Mouse (Mus musculus) E14TG2a.4 (cell line): ENCODE data around the gene Slc25a12.

ENCODE experiments used
- H3K27me3 ChIP-seq: 2 replicates; pipeline ENCODE4 v1.6.1; 2014; ENCODE audit warnings: low read length, control low read depth; ENCODE audit not compliant: insufficient read depth
- H3K36me3 ChIP-seq: 2 replicates; pipeline ENCODE4 v1.6.1; 2014; ENCODE audit warnings: low read length, control low read depth; ENCODE audit not compliant: insufficient read depth
- H3K4me1 ChIP-seq: replicated peaks from 2 replicates; pipeline ENCODE4 v1.6.1; 2014; ENCODE audit warnings: low read depth, low read length, control low read depth
- H3K4me3 ChIP-seq: replicated peaks from 2 replicates; pipeline ENCODE4 v1.5.1; 2014; ENCODE audit warnings: mild to moderate bottlenecking, low read length
- H3K9me3 ChIP-seq: 2 replicates; pipeline ENCODE4 v1.6.1; 2014; ENCODE audit warnings: low read length, control low read depth
- CTCF ChIP-seq: conservative IDR thresholded peaks from 2 replicates; pipeline ENCODE4 v1.5.1; 2014; ENCODE audit warnings: low read length
- NANOG ChIP-seq: IDR thresholded peaks from 2 replicates; pipeline ENCODE4 v1.6.1; 2014; ENCODE audit warnings: borderline replicate concordance, low read length, mixed read lengths
- POU5F1 ChIP-seq: IDR thresholded peaks from 2 replicates; pipeline ENCODE4 v1.6.1; 2014; ENCODE audit warnings: low read length, borderline replicate concordance

The Slc25a12 gene

DNA sequence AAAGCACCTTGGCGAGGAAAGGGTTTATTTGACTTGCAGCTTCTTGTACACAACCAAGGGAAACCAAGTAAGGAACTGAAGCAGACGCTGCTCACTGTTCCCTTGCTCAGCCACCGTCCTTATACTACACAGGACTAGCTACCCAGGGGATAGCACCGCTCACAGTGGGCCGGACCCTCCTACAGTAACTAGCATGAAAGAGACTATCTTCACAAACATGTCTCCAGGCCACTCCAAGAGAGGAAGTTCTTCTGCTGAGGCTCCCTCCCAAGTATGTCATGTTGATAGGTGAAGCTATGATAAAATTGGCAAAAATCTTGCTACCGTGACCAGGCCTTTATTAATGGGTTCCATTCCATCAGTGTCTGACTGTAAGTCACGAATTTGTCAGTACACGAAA lies 98.9 kb downstream of the Slc25a12 start:
- Histone ChIP-seq H3K9me3 (no peaks in the 10 kb centered on the region), H3K36me3 (peaks cover 19% of the 10 kb centered on the region), H3K4me1 (0 out of 2 replicates have a peak, but pooled peaks cover 3% of the 10 kb centered on the region), H3K27me3 (no peaks in the 10 kb centered on the region), H3K4me3 (no peak overlapping the region)
- no peak for TF ChIP-seq NANOG

DNA sequence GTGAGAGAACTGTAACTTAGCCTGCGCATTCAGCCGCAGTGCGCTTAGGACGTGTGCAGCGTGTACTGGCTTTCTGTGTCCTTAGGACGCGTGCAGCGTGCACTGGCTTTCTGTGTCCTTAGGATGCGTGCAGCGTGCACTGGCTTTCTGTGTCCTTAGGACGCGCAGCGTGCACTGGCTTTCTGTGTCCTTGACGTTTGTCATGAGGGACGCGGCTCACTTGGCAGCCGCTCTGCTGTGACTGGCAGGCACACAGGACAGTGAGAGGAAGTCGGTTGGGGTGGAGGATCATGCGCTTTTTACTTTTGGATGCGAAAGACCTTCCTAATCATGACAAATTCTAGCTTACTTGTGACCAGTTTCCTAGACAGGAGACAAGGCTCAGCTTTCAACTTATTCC lies 103.0 kb downstream of the Slc25a12 start:
- no peak for TF ChIP-seq POU5F1
- TF ChIP-seq CTCF: no peak
- no peak for TF ChIP-seq NANOG
- Histone ChIP-seq H3K4me1 (0 out of 2 replicates have a peak, but pooled peaks cover 6% of the 10 kb centered on the region), H3K36me3 (peaks cover 55% of the 10 kb centered on the region), H3K27me3 (no peaks in the 10 kb centered on the region), H3K9me3 (no peaks in the 10 kb centered on the region), H3K4me3 (no peak overlapping the region)

DNA sequence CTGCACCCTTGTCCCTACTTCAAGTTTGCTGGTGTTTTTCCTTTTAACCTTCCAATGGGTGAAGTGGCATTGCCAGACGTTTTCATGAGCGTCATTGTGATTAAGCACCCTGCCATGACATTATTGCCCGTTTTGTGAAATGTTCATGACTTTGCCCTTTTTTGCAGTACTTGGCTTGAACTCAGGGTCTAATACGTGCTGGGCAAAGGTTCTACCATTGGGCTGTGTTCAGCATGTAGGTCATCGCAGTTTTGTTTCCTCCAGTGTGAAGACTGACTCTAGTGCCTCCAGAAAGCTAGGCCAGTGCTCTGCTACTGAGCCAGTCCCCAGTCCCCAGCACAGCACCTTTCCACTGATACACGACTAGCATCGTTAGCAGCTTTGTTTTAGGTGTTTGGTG lies 111.0 kb downstream of the Slc25a12 start:
- Histone ChIP-seq H3K4me1 (0 out of 2 replicates have a peak, but pooled peaks cover 3% of the 10 kb centered on the region), H3K27me3 (no peaks in the 10 kb centered on the region), H3K4me3 (no peak overlapping the region), H3K9me3 (no peaks in the 10 kb centered on the region), H3K36me3 (peaks cover 76% of the 10 kb centered on the region)
- TF ChIP-seq POU5F1 (no peak), CTCF (no peak)

DNA sequence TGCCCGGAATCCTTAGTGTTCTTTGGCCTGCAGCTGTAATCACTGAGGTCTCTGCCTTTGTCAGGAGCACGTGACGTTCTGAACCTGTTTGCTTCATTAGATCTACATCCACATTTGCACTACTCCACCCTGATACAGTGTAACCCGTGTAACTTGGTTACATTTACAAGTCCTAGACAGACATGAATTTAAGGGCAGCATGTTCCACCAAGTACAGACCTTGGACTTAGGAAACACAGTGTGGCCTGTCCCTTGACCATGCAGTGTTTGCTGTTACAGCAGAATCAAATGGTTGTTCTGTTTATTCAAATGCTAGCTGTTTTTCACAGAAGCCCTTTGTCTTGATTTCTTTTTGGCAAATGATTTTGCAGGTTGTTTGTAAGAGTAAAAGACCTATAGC lies 112.7 kb downstream of the Slc25a12 start:
- no peaks in the 10 kb centered on the region for H3K9me3 ChIP-seq
- TF ChIP-seq CTCF: no peak
- no peak for TF ChIP-seq NANOG
- TF ChIP-seq POU5F1: no peak
- H3K27me3 ChIP-seq: no peaks in the 10 kb centered on the region
- H3K4me3 ChIP-seq: no peak overlapping the region
- H3K36me3 ChIP-seq: peaks cover 81% of the 10 kb centered on the region
- no peaks in the 10 kb centered on the region for H3K4me1 ChIP-seq

DNA sequence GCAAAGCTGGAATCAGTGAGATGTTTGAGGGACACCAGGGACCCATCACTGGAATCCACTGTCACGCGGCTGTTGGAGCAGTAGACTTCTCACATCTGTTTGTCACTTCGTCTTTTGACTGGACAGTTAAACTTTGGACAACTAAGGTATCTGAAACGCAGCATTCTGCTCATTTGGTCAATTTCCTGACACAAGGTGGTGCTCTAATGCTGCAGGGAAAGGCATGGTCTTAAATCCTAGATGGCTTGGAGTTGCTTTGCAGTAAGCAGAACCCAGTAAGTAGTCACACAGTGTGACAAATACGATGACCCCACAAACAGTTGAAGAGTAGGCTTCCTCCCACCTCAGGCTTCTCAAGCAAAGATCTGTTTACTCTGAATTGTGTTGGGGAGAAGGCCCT lies 116.7 kb downstream of the Slc25a12 start:
- Histone ChIP-seq H3K4me1 (no peaks in the 10 kb centered on the region), H3K36me3 (peaks cover 69% of the 10 kb centered on the region), H3K4me3 (no peak overlapping the region), H3K9me3 (no peaks in the 10 kb centered on the region), H3K27me3 (no peaks in the 10 kb centered on the region)
- TF ChIP-seq POU5F1 (no peak), CTCF (peak; percentile 27)

DNA sequence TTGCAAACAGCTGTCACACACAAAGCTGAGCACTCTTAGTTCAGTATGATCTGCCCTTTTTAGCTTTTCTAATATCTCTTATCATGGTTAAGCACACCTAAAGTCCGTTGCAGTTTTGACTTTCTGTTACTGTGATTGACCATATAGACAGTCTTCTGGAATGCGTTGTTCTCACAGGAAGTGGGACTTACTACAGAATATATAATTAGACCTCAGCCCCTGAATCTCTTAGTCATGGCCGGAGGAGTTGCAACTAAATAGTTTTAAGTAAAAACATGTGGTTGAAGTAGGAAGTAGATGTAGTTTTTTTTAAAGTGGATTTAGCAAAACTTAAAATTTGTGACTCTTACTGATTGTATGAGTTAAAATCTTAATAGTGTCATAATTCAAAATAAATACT lies 119.5 kb downstream of the Slc25a12 start:
- H3K4me1 ChIP-seq: peaks cover 26% of the 10 kb centered on the region
- peaks cover 2% of the 10 kb centered on the region; the same call in 1 of the 2 replicates for H3K27me3 ChIP-seq
- TF ChIP-seq CTCF (no peak), POU5F1 (no peak), NANOG (no peak)
- no peaks in the 10 kb centered on the region for H3K9me3 ChIP-seq
- peaks cover 58% of the 10 kb centered on the region for H3K36me3 ChIP-seq
- H3K4me3 ChIP-seq: no peak overlapping the region

DNA sequence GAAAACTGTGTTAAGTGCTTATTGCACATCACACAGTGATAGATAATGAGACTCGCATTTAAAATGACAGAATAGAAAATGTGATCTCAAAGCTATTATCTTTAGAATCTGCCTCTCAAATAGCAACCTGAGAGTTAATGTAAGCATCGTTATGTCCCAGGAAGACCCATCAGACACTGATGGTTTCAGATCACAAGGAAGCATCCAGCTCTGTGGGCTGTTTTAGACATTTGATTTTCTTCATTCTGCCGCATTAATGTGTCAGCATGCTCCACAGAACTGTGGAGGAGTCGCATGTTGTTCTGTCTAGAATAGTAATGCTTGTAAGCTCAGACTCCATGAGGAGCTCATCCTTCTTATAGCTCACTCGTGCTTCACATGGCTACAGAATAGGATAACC lies 121.5 kb downstream of the Slc25a12 start:
- peaks cover 40% of the 10 kb centered on the region for H3K36me3 ChIP-seq
- peak; percentile 56; the same call in 1 of the 2 replicates for TF ChIP-seq NANOG
- no peak for TF ChIP-seq POU5F1
- H3K9me3 ChIP-seq: no peaks in the 10 kb centered on the region

DNA sequence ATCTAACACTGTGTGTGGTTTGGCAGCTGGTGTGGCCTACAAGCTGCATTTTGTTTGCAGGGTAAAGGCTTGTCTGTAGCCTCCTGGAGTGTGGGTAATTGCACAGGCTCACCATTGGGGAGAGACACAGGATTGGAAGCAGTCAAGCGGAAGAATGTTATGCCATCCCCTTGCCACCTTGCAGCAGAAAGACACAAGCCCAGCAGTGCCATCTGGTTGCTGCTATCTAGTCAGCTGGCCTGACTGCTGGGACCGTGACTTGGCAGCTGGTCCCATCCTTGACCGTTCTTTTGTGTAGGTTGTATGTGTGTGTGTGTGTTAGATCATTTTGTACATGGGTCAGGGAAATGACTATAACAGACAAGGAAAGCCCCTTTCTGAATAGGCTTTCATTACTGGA lies 122.1 kb downstream of the Slc25a12 start:
- no peaks in the 10 kb centered on the region for H3K9me3 ChIP-seq
- H3K4me3 ChIP-seq: no peak overlapping the region
- H3K36me3 ChIP-seq: peaks cover 33% of the 10 kb centered on the region
- H3K27me3 ChIP-seq: peaks cover 2% of the 10 kb centered on the region; the same call in 1 of the 2 replicates
- no peak for TF ChIP-seq NANOG
- TF ChIP-seq POU5F1: no peak
- TF ChIP-seq CTCF: no peak
- peaks cover 38% of the 10 kb centered on the region for H3K4me1 ChIP-seq

More for the DNA sequence above, 121.5 kb downstream of the Slc25a12 start:
- Histone ChIP-seq H3K27me3 (peaks cover 2% of the 10 kb centered on the region; the same call in 1 of the 2 replicates), H3K4me1 (peaks cover 35% of the 10 kb centered on the region), H3K4me3 (no peak overlapping the region)

DNA sequence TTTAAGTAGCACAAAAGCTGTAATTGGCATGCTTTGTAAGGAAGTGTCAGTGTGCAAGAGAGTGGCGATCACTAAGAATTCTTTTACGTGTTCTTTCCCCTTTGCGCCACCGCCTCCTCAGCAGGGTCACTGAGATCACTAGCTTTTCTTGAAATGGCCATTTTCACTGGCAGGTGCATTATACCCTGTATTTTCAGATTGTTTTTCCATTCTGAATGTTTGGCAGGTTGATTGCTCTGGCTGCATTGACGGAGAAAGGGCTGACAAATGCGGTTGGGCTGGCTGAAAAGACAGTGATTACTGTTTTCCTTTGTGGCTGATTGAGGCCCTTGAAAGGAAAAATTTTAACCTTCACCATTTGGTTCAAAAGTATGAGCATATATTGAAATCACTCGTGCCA lies 122.7 kb downstream of the Slc25a12 start:
- Histone ChIP-seq H3K9me3 (no peaks in the 10 kb centered on the region), H3K4me1 (peaks cover 42% of the 10 kb centered on the region), H3K4me3 (no peak overlapping the region), H3K36me3 (peaks cover 27% of the 10 kb centered on the region), H3K27me3 (peaks cover 2% of the 10 kb centered on the region; the same call in 1 of the 2 replicates)
- TF ChIP-seq POU5F1 (no peak), NANOG (no peak), CTCF (no peak)
